Mouse (Mus musculus): ENCODE results near the gene Amn1.

The Amn1 gene

GRCm38 (mm10) chr6:149107615-149108014 is 80.9 kb downstream of the Amn1 start:
- DNase-seq (ENCODE audit: low spot score in 2 of 2), result no peak

Data from frontal cortex, postnatal 36 days (tissue).